Mouse (Mus musculus): ENCODE measurements around the gene Crtc2.

DNA sequence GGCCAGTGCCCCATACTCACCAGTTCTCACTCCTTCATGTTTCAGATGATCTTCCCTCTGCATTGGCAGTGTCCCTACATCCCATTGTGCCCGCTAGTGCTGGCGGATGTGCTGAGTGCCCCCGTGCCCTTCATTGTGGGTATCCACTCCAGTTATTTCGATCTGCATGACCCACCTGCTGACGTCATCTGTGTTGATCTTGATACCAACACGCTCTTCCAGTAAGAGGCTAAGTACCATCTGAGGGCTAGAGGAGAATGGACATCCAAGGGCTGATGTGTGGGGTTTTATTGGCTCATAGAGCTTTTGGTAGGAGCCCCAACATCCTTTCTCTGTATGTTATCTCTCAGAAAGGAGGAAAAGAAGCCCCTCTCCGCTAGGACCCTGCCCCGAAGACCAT is 16.8 kb downstream of the Crtc2 start:
- no peak for TF ChIP-seq POLR2A (IDR thresholded peaks at IDR 0.05; ENCODE audit: control insufficient read depth in 1 of 2, insufficient read depth in 1 of 2, low read depth in 1 of 2, low read length in 2 of 2, poor library complexity in 1 of 2)
- no peak for TF ChIP-seq CHD2 (IDR thresholded peaks at IDR 0.05; ENCODE audit: low read length)
- TF ChIP-seq GABPA (IDR thresholded peaks at IDR 0.05; ENCODE audit: low read depth, low read length): no peak
- TF ChIP-seq EP300 (IDR thresholded peaks at IDR 0.05; ENCODE audit: low read depth in 1 of 2, low read length in 2 of 2): no peak
- no peak for TF ChIP-seq CTCF (IDR thresholded peaks at IDR 0.05 in 2 of 3, conservative IDR thresholded peaks at IDR 0.05 in 1 of 3; ENCODE audit: control insufficient read depth in 1 of 3, insufficient read depth in 1 of 3, low read depth in 2 of 3, low read length in 3 of 3, poor library complexity in 1 of 3, severe bottlenecking in 1 of 3)
- TF ChIP-seq POLR2AphosphoS2 (IDR thresholded peaks at IDR 0.05; ENCODE audit: low read length): no peak
- no peak for TF ChIP-seq NRF1 (IDR thresholded peaks at IDR 0.05; ENCODE audit: insufficient read depth, low read depth, low read length, poor library complexity, severe bottlenecking)
- no peak for TF ChIP-seq ZNF384 (IDR thresholded peaks at IDR 0.05; ENCODE audit: low read depth, low read length)
- no peak for TF ChIP-seq ZC3H11A (IDR thresholded peaks at IDR 0.05; ENCODE audit: low read depth, low read length)
